Mouse (Mus musculus) hindbrain, embryonic 16.5 days (tissue): ENCODE data around the gene Ubr4. TPM values are rescaled to one million over a fixed set of nuclear protein-coding genes. Genes with fewer than 3 reads are reported as not detected.

ENCODE experiments used
- ATAC-seq: fragments of 200-750 bp; cut with Nextera tagmentation; 2 replicates; pipeline ENCODE4 v1.8.0; 2017; ENCODE audit warnings: moderate TSS enrichment, moderate library complexity
- H3K27ac ChIP-seq: fragments of 300-500 bp; sonication (generic); 2 replicates; pipeline ENCODE4 v1.5.1; 2014; ENCODE audit warnings: low read depth, mild to moderate bottlenecking, control low read depth, low read length, moderate library complexity
- H3K27me3 ChIP-seq: fragments of 300-500 bp; sonication (generic); replicated peaks from 2 replicates; pipeline ENCODE4 v1.6.1; 2014; ENCODE audit warnings: low read length; ENCODE audit not compliant: control insufficient read depth, insufficient read depth
- H3K36me3 ChIP-seq: fragments of 300-500 bp; sonication (generic); 2 replicates; pipeline ENCODE4 v1.6.1; 2014; ENCODE audit warnings: mild to moderate bottlenecking, low read length, moderate library complexity, mixed read lengths; ENCODE audit not compliant: control insufficient read depth, insufficient read depth
- H3K4me1 ChIP-seq: fragments of 300-500 bp; sonication (generic); 2 replicates; pipeline ENCODE4 v1.6.1; 2014; ENCODE audit warnings: low read depth, low read length; ENCODE audit not compliant: control insufficient read depth, insufficient read depth
- H3K4me2 ChIP-seq: fragments of 300-500 bp; sonication (generic); 2 replicates; pipeline ENCODE4 v1.6.1; 2014; ENCODE audit warnings: mild to moderate bottlenecking, low read length, control low read depth, moderate library complexity
- H3K4me3 ChIP-seq: fragments of 300-500 bp; sonication (generic); 2 replicates; pipeline ENCODE4 v1.5.1; 2014; ENCODE audit warnings: mild to moderate bottlenecking, low read length, control low read depth, moderate library complexity
- H3K9ac ChIP-seq: fragments of 300-500 bp; sonication (generic); 2 replicates; pipeline ENCODE4 v1.6.1; 2014; ENCODE audit warnings: low read depth, mild to moderate bottlenecking, control low read depth, low read length, moderate library complexity
- H3K9me3 ChIP-seq: fragments of 300-500 bp; sonication (generic); 2 replicates; pipeline ENCODE4 v1.6.1; 2014; ENCODE audit warnings: mild to moderate bottlenecking, low read length, moderate library complexity; ENCODE audit not compliant: control insufficient read depth
- WGBS: fragments of 180-500 bp; shearing (Covaris S2); extraction: QIAGEN DNeasy Blood & Tissue Kit; methylation state at CpG from one replicate; pipeline ENCODE4 v1.1.7; 2014; 5-methylcytosine and 5-hydroxymethylcytosine counted together
- polyA plus RNA-seq: library from polyadenylated mRNA; unstranded; fragments of >200 nt; fragmentation: Nextera tagmentation; extraction: Ambion mirVana; gene quantifications from 2 replicates; pipeline ENCODE4 v1.2.1, GENCODE M21; 2015

The Ubr4 gene
- polyA plus RNA-seq = 82.1 and 84.6 TPM in 2 replicates

DNA sequence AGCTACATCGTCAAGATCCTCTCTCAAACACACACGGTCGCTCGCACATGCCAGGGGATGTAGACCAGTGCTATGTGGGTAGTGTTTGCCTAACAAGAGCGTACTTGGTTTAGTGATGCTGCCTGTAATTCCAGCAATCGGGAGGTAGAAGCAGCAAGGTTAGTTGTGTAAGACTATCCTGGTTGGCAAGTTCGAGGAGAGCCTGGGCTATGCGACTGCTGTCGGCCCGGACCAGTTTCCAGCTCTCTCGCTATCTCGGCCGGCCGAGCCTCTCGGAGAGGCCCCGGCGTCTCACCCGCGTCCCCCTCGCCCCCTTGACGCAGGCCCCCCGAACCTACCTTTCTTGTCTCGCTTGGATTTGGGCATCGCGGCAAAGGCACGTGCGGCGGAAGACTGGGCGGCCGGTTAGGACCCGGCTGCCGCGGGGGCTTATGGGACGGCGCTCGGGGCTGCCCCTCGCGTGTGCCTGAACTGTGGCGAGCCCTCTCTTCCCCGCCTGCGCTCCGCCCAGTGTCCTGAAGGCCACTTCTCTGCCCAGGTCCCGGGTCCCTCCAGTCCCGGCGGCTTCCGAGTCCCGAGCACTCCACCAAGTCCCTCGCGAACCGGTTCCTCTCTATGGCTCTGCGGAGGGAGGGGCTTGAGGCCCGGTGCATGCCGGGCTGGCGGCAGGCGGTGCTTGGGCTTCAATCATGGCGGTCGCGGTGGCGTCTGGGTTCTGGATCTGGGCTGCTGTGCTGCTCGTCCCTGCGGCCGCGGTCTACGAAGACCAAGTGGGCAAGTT, at the start of gene Ubr4, which contains the start of the genes Mrto4 and Emc1:
Gene Ubr4 (plus strand): TSS at position 679 of the 781 bp plus-strand sequence.
Gene Mrto4 (minus strand): TSS at position 646 of the 781 bp plus-strand sequence.
Gene Emc1 (plus strand): TSS at position 657 of the 781 bp plus-strand sequence.
- H3K36me3 ChIP-seq = peaks cover 12% of the 10 kb centered on the region
- H3K4me1 ChIP-seq = peaks cover 19% of the 10 kb centered on the region

DNA sequence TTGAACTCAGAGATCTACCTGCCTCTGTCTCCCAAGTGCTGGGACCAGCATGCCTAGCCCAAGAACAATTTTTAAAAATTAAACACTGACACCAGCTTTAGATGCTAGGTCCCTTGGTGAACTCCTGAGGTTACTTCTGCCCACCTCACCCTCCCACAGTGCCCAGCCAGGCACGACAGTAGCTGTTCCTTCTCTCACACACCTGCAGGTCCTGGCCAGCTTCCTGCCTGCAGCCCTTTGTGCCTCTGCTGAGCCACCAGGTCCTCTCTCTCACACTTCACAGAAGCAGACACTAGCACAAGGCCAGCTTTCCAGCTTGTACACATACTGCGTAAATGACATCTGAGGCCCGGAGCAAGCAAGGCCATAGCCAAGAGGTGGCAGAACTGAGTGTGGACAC, 46.9 kb upstream of the Ubr4 start:
- peaks cover 24% of the 10 kb centered on the region for H3K36me3 ChIP-seq
- H3K4me3 ChIP-seq = no peak overlapping the region
- H3K27me3 ChIP-seq = no peaks in the 10 kb centered on the region
- H3K9ac ChIP-seq = no peak overlapping the region
- WGBS = 93% methylated on average over 3 of the region's 3 CpGs
- no peaks in the 10 kb centered on the region for H3K9me3 ChIP-seq
- H3K4me1 ChIP-seq = peaks cover 8% of the 10 kb centered on the region; the same call in 1 of the 2 replicates
- no peak overlapping the region for H3K27ac ChIP-seq
- no peak for ATAC-seq
- H3K4me2 ChIP-seq = no peak overlapping the region

More for the DNA sequence above, at the start of gene Ubr4, which contains the start of the genes Mrto4 and Emc1:
- H3K9ac ChIP-seq = peak within 1 kb of the TSS; percentile 98
- under 1% methylated on average over 60 of the region's 64 CpGs for WGBS
- H3K27ac ChIP-seq = peak within 1 kb of the TSS; percentile 98
- peak; percentile 97 for ATAC-seq
- H3K27me3 ChIP-seq = no peaks in the 10 kb centered on the region
- peak within 1 kb of the TSS; percentile 97 for H3K4me2 ChIP-seq
- no peaks in the 10 kb centered on the region for H3K9me3 ChIP-seq
- peak within 1 kb of the TSS; percentile 86 for H3K4me3 ChIP-seq

DNA sequence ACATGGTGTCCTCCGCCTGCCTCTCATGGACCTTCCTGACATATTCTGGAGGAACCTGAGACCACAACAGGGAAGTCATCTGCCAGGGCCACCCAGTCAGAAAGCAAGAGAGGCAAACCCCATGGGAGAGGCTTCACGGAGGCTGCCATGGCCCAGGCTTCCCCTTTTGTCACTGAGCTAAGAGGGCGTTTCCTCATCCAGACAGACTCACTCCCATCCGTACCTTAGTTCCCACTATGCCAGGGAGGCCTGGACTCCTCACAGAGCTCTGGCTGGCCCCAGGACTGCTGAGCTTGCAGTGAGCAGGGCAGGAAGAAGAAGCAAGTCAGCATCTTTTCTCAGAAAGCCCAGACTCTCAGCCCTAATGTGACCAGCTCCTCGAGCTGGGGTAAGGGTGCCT, 44.5 kb upstream of the Ubr4 start:
- peaks cover 20% of the 10 kb centered on the region for H3K4me1 ChIP-seq
- H3K4me3 ChIP-seq = no peak overlapping the region
- H3K9me3 ChIP-seq = no peaks in the 10 kb centered on the region
- H3K27me3 ChIP-seq = no peaks in the 10 kb centered on the region
- peaks cover 5% of the 10 kb centered on the region; the same call in 1 of the 2 replicates for H3K36me3 ChIP-seq
- no peak overlapping the region for H3K4me2 ChIP-seq
- H3K27ac ChIP-seq = no peak overlapping the region
- no peak for ATAC-seq
- WGBS = 86% methylated on average over 5 of the region's 5 CpGs
- no peak overlapping the region for H3K9ac ChIP-seq

DNA sequence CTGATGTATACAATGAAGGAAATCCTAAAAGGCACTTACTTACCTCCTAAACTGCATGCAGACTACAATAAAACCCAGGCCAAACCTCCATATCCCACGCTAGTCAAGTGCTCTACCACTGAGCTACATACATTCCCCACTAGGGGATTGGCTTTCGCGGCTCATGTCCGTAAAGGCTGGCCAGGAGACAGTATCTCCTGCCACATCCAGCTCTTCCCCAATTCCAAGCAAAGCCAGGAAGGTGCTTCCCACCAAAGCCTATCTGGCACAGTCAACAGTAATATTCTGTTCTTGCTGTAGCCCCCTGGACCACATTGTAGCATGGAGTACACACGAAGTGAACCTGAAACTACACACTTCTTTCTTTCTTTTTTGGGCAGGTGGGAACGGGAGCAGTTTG, 42.8 kb upstream of the Ubr4 start:
- Histone ChIP-seq H3K4me2 (peak overlapping the region; percentile 91), H3K9ac (peak overlapping the region; percentile 95), H3K9me3 (no peaks in the 10 kb centered on the region), H3K4me1 (peaks cover 20% of the 10 kb centered on the region), H3K36me3 (peaks cover 9% of the 10 kb centered on the region), H3K27ac (no peak overlapping the region), H3K4me3 (peak overlapping the region; percentile 93), H3K27me3 (no peaks in the 10 kb centered on the region)
- no peak for ATAC-seq
- WGBS = 24% methylated on average over 6 of the region's 6 CpGs

DNA sequence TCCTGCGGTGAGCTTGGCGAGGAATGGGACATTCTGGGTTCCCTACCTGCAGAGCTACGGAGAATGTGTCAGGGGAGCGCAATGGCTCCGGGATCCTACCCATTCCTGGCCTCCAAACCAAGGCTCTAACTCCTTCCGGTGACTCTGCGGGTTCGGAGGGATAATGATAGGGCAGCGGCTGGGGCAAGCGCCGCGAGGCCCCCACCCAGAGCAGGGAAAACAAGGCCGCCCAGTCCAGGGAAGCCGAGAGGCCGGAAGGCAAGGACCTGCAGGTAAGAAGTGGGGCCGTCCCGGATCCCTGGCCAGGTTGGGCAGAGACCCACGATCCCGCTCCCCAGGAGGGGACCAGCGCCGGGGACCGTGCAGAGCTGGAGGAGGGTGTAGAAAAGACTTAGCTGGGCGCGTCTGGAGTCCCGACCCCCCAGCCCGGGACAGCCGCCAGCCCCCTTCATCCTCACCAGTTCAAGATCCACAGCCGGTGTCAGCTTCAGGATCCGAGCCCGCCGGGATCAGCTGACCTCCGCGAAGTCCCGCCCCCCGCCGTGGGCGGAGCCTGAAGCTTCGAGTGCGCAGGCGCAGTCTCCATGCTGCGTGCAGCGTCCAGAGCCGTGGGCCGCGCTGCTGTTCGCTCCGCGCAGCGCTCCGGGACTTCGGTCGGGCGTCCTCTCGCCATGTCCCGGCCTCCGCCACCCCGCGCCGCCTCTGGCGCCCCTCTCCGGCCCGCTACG, 42.1 kb upstream of the Ubr4 start, which contains the start of the genes Pqlc2 and Akr7a5:
Gene Pqlc2 (minus strand): TSS at position 538 of the 728 bp plus-strand sequence.
Gene Akr7a5 (plus strand): TSS at position 574 of the 728 bp plus-strand sequence.
- no peaks in the 10 kb centered on the region for H3K27me3 ChIP-seq
- WGBS = under 1% methylated on average over 56 of the region's 63 CpGs
- H3K36me3 ChIP-seq = peaks cover 10% of the 10 kb centered on the region
- H3K27ac ChIP-seq = peak within 1 kb of the TSS; percentile 81
- H3K4me2 ChIP-seq = peak within 1 kb of the TSS; percentile 91
- peak within 1 kb of the TSS; percentile 93 for H3K4me3 ChIP-seq
- H3K4me1 ChIP-seq = peaks cover 20% of the 10 kb centered on the region
- no peaks in the 10 kb centered on the region for H3K9me3 ChIP-seq
- peak; percentile 94 for ATAC-seq
- H3K9ac ChIP-seq = peak within 1 kb of the TSS; percentile 95

DNA sequence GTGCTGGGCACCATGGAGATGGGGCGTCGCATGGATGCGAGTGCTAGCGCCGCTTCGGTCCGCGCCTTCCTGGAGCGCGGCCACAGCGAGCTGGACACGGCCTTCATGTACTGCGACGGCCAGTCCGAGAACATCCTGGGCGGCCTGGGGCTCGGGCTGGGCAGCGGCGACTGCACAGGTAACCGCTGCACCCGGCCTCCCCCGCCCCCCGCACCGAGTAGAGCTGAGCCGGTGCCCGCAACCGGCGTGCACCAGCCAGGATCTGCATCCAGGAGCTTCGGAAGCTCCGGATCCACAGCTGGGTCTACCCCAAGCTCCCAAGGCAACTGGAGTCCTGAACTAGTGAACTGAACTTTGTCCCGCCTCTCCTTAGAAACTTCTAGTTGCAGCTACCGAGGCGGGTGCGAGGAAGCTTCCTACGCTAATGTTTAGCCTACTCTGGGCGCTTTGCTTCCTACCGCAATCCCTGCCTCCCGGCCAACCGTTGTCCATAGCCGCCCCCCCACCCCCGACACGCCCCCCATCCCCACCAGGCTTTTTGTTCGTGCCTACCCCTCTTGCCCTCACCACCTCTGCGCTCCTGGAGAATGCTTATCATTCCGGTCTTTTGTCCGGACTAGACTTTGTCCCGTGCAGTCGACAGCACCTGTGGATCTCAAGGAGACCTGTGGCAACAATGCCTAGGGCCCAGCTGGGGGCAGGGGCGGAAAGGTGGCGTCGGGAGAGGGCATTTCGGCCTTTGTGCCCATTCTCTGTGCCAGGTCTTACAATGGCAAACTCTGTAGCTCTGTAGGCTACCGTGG, 41.3 kb upstream of the Ubr4 start:
- Histone ChIP-seq H3K9ac (peak overlapping the region; percentile 95), H3K4me1 (peaks cover 20% of the 10 kb centered on the region), H3K36me3 (peaks cover 10% of the 10 kb centered on the region), H3K4me2 (peak overlapping the region; percentile 91), H3K27me3 (no peaks in the 10 kb centered on the region), H3K27ac (peak overlapping the region; percentile 81), H3K9me3 (no peaks in the 10 kb centered on the region), H3K4me3 (peak overlapping the region; percentile 93)
- peak; percentile 85 for ATAC-seq
- WGBS = under 1% methylated on average over 53 of the region's 53 CpGs

DNA sequence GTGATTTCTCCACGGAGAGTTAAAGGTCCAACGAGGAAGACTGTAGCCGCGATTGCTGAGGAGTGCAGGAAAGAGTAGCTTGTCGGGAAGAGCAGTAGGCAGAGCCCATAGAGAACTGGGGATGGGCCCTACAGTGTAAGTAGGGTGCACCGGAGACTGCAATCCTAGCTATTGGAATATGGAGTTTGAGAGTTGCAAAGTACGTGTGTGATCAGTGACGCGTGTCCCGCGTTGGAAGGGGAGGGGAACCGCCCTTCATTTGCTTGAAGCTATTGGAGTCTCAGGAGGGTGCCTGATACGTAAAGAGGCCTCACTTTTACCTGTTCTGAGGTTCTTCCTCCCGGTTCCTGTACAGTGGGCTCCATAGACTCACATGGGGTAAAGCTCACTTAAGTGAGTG, 40.7 kb upstream of the Ubr4 start:
- ATAC-seq = no peak
- peak overlapping the region; percentile 95 for H3K9ac ChIP-seq
- no peak overlapping the region for H3K27ac ChIP-seq
- peak overlapping the region; percentile 91 for H3K4me2 ChIP-seq
- H3K9me3 ChIP-seq = no peaks in the 10 kb centered on the region
- H3K4me1 ChIP-seq = peaks cover 20% of the 10 kb centered on the region
- H3K27me3 ChIP-seq = no peaks in the 10 kb centered on the region
- WGBS = 18% methylated on average over 14 of the region's 14 CpGs
- peak overlapping the region; percentile 93 for H3K4me3 ChIP-seq
- peaks cover 5% of the 10 kb centered on the region; the same call in 1 of the 2 replicates for H3K36me3 ChIP-seq

DNA sequence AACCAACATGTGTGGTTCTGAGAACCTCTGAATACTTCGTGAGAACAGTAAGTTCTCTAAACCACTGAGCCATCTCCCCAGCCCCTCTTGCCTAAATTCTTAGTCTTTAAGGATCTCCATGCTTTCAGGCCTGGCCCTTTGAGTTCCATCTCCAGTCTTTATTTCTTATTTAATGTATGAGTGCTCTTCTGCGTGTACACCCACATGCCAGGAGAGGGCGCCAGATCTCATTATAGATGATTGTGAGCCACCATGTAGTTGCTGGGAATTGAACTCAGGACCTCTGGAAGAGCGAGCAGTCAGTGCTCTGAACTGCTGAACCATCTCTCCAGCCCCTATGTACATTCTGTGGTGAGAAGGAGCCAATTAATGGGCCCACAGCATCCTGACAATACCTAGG, 39.8 kb upstream of the Ubr4 start:
- Histone ChIP-seq H3K36me3 (peaks cover 5% of the 10 kb centered on the region; the same call in 1 of the 2 replicates), H3K9me3 (no peaks in the 10 kb centered on the region), H3K27me3 (no peaks in the 10 kb centered on the region), H3K27ac (no peak overlapping the region), H3K4me2 (no peak overlapping the region), H3K4me3 (no peak overlapping the region), H3K9ac (no peak overlapping the region), H3K4me1 (peaks cover 20% of the 10 kb centered on the region)
- no peak for ATAC-seq
- WGBS = 54% methylated on average over 4 of the region's 4 CpGs
